ENCODE assay signal across 18 mouse cellular contexts in genomic region chr7:125564316-125565024, GRCm38 (mm10). TPM values are rescaled to one million over a fixed set of nuclear protein-coding genes. Genes with fewer than 3 reads are reported as not detected.
DNase-seq lines count a peak whose midpoint lies in the region; ATAC-seq and TF ChIP-seq lines count a peak whose summit lies in the region.
"Had no signal": no experiment of that assay in that cellular context is flagged by ENCODE, and none has a peak within 500 bp of the region (broad histone marks: within the 10 kb centered on the region; RNA-seq: fewer than 3 reads in every experiment).

No protein-coding gene starts in this region.

- peaks cover 22% of the 10 kb centered on the region for H3K36me3 ChIP-seq in liver, adult 2 months (ENCODE audit: control insufficient read depth, insufficient read depth, low read length)
- H3K36me3 ChIP-seq in liver, embryonic 12.5 days, result peaks cover 21% of the 10 kb centered on the region
- H3K36me3 ChIP-seq in stomach, postnatal 0 days (ENCODE audit: control insufficient read depth, insufficient read depth, low read length), result peaks cover 11% of the 10 kb centered on the region
- H3K36me3 ChIP-seq: embryonic facial prominence, embryonic 13.5 days; forebrain, embryonic 12.5 days; heart, embryonic 15.5 days; intestine, embryonic 15.5 days had no signal

- no peak overlapping the region for H3K4me2 ChIP-seq in liver, embryonic 12.5 days
- no peak overlapping the region for H3K4me2 ChIP-seq in stomach, postnatal 0 days (replicated peaks; ENCODE audit: low read depth)
- H3K4me2 ChIP-seq: embryonic facial prominence, embryonic 13.5 days; forebrain, embryonic 12.5 days; heart, embryonic 11.5 days; heart, embryonic 15.5 days; intestine, embryonic 15.5 days had no signal

- WGBS in liver, adult 2 months, result 46% methylated on average over 11 of the region's 11 CpGs
- WGBS in liver, embryonic 12.5 days (ENCODE audit: insufficient replicate concordance), result 64% methylated on average over 11 of the region's 11 CpGs
- WGBS in bone marrow, adult 2 months, result 71% methylated on average over 11 of the region's 11 CpGs
- 67% methylated on average over 11 of the region's 11 CpGs for WGBS in stomach, postnatal 0 days

- H3K27me3 ChIP-seq in liver, adult 2 months (ENCODE audit: control insufficient read depth, insufficient read depth, low read length), result no peaks in the 10 kb centered on the region
- H3K27me3 ChIP-seq in liver, embryonic 12.5 days (replicated peaks), result no peaks in the 10 kb centered on the region
- no peaks in the 10 kb centered on the region for H3K27me3 ChIP-seq in stomach, postnatal 0 days (ENCODE audit: control insufficient read depth, insufficient read depth, low read length)
- H3K27me3 ChIP-seq: embryonic facial prominence, embryonic 13.5 days; forebrain, embryonic 12.5 days; heart, embryonic 15.5 days; intestine, embryonic 15.5 days had no signal

- peaks cover 29% of the 10 kb centered on the region; the same call in 1 of the 2 replicates for H3K79me2 ChIP-seq in liver, adult 2 months (ENCODE audit: control insufficient read depth, insufficient read depth, low read length)

- H3K4me3 ChIP-seq in liver, adult 2 months (ENCODE audit: insufficient read depth, low read depth, low read length), result no peak overlapping the region
- H3K4me3 ChIP-seq in liver, embryonic 12.5 days, result no peak overlapping the region
- H3K4me3 ChIP-seq in bone marrow, adult 2 months (replicated peaks; ENCODE audit: control insufficient read depth, low read depth, low read length), result no peak overlapping the region
- H3K4me3 ChIP-seq in stomach, postnatal 0 days (ENCODE audit: low read depth, low read length), result no peak overlapping the region
- H3K4me3 ChIP-seq: embryonic facial prominence, embryonic 13.5 days; forebrain, embryonic 12.5 days; heart, adult 2 months; heart, embryonic 15.5 days; intestine, embryonic 15.5 days had no signal

- TF ChIP-seq POLR2A in liver, adult 2 months (IDR thresholded peaks at IDR 0.05; ENCODE audit: extremely low read depth, insufficient read depth, low read length), result no peak
- no peak for TF ChIP-seq POLR2A in bone marrow, adult 2 months (IDR thresholded peaks at IDR 0.05; ENCODE audit: borderline replicate concordance, control insufficient read depth, low read depth, low read length)

- peak overlapping the region; percentile 8; the same call in 1 of the 2 replicates for H3K27ac ChIP-seq in liver, adult 2 months (replicated peaks; ENCODE audit: insufficient read depth, low read depth, low read length)
- H3K27ac ChIP-seq in liver, embryonic 12.5 days, result no peak overlapping the region
- H3K27ac ChIP-seq in bone marrow, adult 2 months (ENCODE audit: control insufficient read depth, insufficient read depth, low read depth, low read length, poor library complexity), result no peak overlapping the region
- peak overlapping the region; percentile 30; the same call in 1 of the 2 replicates for H3K27ac ChIP-seq in stomach, postnatal 0 days (replicated peaks)
- H3K27ac ChIP-seq: embryonic facial prominence, embryonic 13.5 days; forebrain, embryonic 12.5 days; heart, embryonic 15.5 days; intestine, embryonic 15.5 days had no signal

- H3K9ac ChIP-seq in liver, adult 2 months (ENCODE audit: low read depth, low read length), result no peak overlapping the region
- H3K9ac ChIP-seq in liver, embryonic 12.5 days, result no peak overlapping the region
- no peak overlapping the region for H3K9ac ChIP-seq in stomach, postnatal 0 days (ENCODE audit: low read length)
- H3K9ac ChIP-seq: embryonic facial prominence, embryonic 13.5 days; forebrain, embryonic 12.5 days; heart, embryonic 15.5 days; intestine, embryonic 15.5 days had no signal

- H3K4me1 ChIP-seq in liver, adult 2 months (ENCODE audit: control insufficient read depth, insufficient read depth, low read length), result peaks cover 32% of the 10 kb centered on the region
- peaks cover 25% of the 10 kb centered on the region for H3K4me1 ChIP-seq in liver, embryonic 12.5 days
- peaks cover 9% of the 10 kb centered on the region for H3K4me1 ChIP-seq in bone marrow, adult 2 months (ENCODE audit: control insufficient read depth, insufficient read depth, low read length)
- peaks cover 19% of the 10 kb centered on the region for H3K4me1 ChIP-seq in stomach, postnatal 0 days (replicated peaks; ENCODE audit: control insufficient read depth, insufficient read depth)
- H3K4me1 ChIP-seq: forebrain, embryonic 12.5 days had no signal

- no peak for ATAC-seq in liver, embryonic 12.5 days
- ATAC-seq in stomach, postnatal 0 days (ENCODE audit: low FRiP score, low TSS enrichment), result no peak
- ATAC-seq: forebrain, embryonic 16.5 days; intestine, embryonic 15.5 days had no signal

- TF ChIP-seq EP300 in stomach, postnatal 0 days (optimal IDR thresholded peaks at IDR 0.05), result no peak

- no peaks in the 10 kb centered on the region for H3K9me3 ChIP-seq in liver, embryonic 12.5 days (replicated peaks)
- H3K9me3 ChIP-seq in stomach, postnatal 0 days (ENCODE audit: control insufficient read depth, low read length), result no peaks in the 10 kb centered on the region
- H3K9me3 ChIP-seq: embryonic facial prominence, embryonic 13.5 days; forebrain, embryonic 12.5 days; heart, embryonic 15.5 days; intestine, embryonic 15.5 days had no signal

- DNase-seq in heart, adult 11 months, result peak; percentile 90
- DNase-seq in heart, postnatal 4 days, result no peak
- DNase-seq in liver, adult 2 months (ENCODE audit: extremely low read depth, low read depth, low spot score), result peak; percentile 89
- DNase-seq in stomach, postnatal 0 days (ENCODE audit: low spot score), result peak; percentile 49
- DNase-seq: cerebellum, adult 11-12 months; cerebellum, adult 9-11 months; cerebellum, postnatal 36 days; gastrocnemius, postnatal 10 days; heart, adult 2 months; heart, postnatal 14 days had no signal

- TF ChIP-seq CTCF in liver, adult 2 months (IDR thresholded peaks at IDR 0.05; ENCODE audit: low read depth, low read length), result no peak
- TF ChIP-seq CTCF in bone marrow, adult 2 months (IDR thresholded peaks at IDR 0.05; ENCODE audit: control insufficient read depth, insufficient read depth, low read length), result peak; percentile 1; the same call in 1 of the 2 replicates
- no peak for TF ChIP-seq CTCF in stomach, postnatal 0 days (IDR thresholded peaks at IDR 0.05; ENCODE audit: low read depth)

RNA-seq across cellular contexts. Expression of gene Il4ra, which starts 12.6 kb away (rescaled TPM):
- 10 to 100 TPM; 22.2 to 23.7 TPM for total RNA-seq in heart, postnatal 4 days (2021)
- total RNA-seq in liver, adult 2 months (2014; rRNA removed), result 11.3 and 16.6 TPM in 2 replicates
- polyA plus RNA-seq in liver, adult 2 months (2012; rRNA removed), result 18.7 and 24.0 TPM in 2 replicates
- polyA plus RNA-seq in liver, embryonic 12.5 days (2016; fragmentation: Nextera tagmentation; extraction: Ambion mirVana), result 4.1 and 5.2 TPM in 2 replicates
- polyA plus RNA-seq in bone marrow, adult 2 months (2011; ENCODE audit: insufficient read depth, insufficient read length, low replicate concordance, missing spikeins), result 10.9 and 23.0 TPM in 2 replicates
- 13.4 and 13.9 TPM in 2 replicates for polyA plus RNA-seq in stomach, postnatal 0 days (2015; fragmentation: Nextera tagmentation; extraction: Ambion mirVana)

RNA-seq across cellular contexts. Expression of gene Il21r, which starts 38.8 kb away (rescaled TPM):
- total RNA-seq in heart, postnatal 4 days (2021), result under 1 TPM; 0.50 to 0.69 TPM
- total RNA-seq in liver, adult 2 months (2014; rRNA removed), result 0.09 and 0.67 TPM in 2 replicates
- polyA plus RNA-seq in liver, adult 2 months (2012; rRNA removed), result 0.62 and 1.2 TPM in 2 replicates
- 1.1 and 1.4 TPM in 2 replicates for polyA plus RNA-seq in liver, embryonic 12.5 days (2016; fragmentation: Nextera tagmentation; extraction: Ambion mirVana)
- 21.8 and 39.9 TPM in 2 replicates for polyA plus RNA-seq in bone marrow, adult 2 months (2011; ENCODE audit: insufficient read depth, insufficient read length, low replicate concordance, missing spikeins)
- 0.29 and 0.45 TPM in 2 replicates for polyA plus RNA-seq in stomach, postnatal 0 days (2015; fragmentation: Nextera tagmentation; extraction: Ambion mirVana)

Comparison
In these comparisons a context has a peak if more than half of its experiments do, and no peak if none do; other contexts are left out.
1. H3K27ac ChIP-seq: peak in liver, adult 2 months (single experiment) and stomach, postnatal 0 days (single experiment); none in liver, embryonic 12.5 days (single experiment) and bone marrow, adult 2 months (single experiment).